Mouse (Mus musculus) left cerebral cortex, adult 8-10 months (tissue): ENCODE results near the gene Gm8947. TPM values are rescaled to one million over a fixed set of nuclear protein-coding genes. Genes with fewer than 3 reads are reported as not detected.

Experiments
- DNase-seq, 2 experiments: peaks; one replicate each; pipeline ENCODE4 v3.0.0; 2022; ENCODE audit warnings: low spot score in 2 of 2
- total RNA-seq, 4 experiments: library from RNA; stranded (reverse); gene quantifications; 2 replicates each; pipeline ENCODE4 v1.2.4; 2022

Gm8947 gene
- total RNA-seq, 4 experiments from 2014 or later: not detected

DNA sequence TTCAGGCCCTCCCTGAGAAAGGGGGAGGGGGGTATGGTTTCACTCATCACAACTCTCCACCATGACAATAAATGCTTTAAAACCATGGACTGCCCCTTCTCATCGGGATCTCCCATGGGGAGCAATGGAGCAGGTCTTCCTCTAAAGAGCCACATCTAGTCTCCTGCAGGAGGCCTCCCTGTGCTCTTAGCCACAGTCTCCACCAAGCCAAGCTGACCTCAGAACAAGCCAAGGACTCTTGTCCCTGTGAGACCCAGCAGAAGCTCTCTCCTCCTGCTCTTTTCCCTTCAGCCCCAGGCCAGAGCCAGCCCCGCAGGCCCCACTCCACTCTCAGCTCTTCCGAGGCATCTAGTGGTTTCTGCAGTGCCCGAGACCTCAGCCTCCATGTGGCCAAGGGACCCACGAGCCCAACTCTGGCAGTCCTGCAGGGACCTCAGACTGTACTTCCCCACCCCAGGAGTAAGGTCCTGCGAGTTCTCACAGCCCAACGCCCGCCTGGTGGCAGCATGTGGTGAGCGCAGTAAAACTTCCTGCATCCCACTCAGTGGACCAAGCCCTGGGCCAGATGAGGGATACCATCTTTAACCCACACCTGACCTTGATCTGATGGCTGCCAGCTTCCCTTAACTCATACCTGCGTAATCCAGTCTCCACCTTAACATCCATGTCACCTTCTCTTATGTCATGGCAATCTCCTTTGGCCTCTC lies 30.5 kb downstream of the Gm8947 start:
- no peak for DNase-seq

DNA sequence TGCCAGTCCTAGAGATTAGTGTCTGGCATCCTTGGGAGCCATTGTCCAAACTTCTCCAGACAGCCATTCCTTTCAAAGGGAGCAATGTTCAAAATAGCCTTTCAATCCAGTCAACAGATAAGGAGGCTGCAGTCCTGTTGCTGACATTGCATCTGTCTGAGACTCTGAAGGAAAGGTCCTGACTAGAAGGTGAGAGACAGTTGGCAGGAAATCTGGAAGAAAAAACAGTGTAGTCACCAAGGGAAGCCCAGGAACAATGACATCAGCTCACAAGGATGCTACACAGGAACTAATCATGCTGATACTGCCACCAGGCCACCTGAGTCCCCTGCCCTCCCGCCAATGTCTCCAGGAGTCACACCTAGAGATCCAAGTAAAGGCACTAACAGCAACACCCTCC lies 31.2 kb downstream of the Gm8947 start:
- no peak for DNase-seq

DNA sequence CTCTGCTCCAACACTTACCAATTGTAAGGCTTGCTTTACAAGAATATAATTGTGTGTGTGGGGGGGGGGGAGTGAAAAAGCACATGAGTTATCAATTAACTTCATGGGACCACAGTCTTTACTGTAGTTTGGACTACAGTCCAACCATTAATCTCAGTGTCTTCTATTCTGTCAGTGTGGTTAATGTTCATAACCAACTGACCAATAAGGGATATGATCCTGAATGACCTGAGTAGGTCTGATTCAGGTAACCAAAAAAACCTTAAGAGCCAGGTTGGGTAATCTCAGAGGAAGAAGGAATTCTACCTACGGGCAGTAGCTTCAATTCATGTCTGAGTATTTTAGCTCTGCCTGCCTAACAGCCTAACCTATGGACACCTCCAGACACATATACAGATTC lies 32.4 kb downstream of the Gm8947 start:
- DNase-seq: no peak

DNA sequence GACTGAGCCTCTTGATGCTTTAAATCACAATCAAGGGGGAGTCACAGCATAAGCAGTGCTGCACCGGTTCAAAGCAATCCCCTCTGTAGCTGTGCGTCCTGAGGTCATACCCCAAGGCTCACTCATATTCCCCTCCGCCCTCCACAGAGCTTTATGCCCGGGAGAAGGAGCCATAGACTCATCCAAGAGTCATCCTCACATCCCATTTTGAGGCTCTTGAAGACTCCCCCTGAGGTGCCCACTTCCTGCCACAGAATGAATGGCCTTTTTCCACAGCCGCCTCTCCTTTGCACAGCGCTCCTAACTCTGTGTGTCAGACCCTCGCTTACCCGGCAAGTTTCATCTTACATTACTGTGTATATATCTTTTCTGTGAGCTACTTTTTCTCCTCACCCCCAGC lies 35.3 kb downstream of the Gm8947 start:
- DNase-seq: no peak

DNA sequence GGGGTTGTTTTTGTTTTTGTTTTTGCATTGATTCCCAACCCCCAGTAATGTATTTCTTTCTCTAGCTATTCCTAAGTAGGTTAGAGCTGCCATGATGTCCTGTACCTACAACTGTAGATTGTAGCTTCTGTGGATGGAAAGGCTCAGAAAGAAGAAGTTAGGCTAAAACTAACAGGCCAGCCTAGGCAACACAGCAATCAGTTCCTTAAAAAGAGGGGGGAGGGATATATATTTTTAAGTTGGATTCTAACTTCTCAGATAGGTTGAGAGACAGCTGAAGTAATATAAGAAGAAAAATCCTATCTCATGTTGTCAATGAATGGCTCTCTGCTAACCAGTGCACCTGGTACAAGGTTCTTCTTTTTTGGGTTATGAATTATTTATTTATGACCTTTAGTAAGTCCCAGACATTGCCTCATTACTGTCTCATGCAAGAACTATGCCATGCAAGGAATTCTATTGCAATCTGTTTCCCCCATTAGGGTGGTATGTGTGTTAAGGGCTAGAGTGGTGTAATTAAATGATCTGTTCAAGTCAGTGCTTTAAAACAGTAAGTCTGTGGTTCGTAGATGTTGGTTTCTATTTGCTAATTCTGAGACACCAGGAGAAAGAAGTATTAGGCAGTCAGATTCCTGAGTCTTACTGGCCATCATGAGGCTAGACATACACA lies 36.3 kb downstream of the Gm8947 start:
- no peak for DNase-seq

DNA sequence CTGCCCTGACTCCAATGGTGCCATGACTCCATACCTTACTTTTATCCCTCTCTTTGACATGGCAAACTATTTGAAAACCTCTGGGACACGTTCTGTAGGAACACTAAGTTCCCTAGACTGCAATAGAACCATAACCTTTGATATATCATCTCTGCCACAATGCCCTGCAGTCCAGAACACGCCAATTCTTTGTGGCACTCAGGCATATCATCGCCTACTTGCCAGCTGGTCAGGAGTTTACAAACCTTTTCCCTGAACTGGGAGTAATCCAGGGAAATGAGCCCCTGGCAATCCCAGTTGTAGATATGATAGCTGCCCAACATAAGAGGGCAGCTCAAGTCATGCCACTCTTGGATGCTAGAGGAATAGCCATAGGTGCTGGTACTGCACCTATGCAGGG lies 40.2 kb downstream of the Gm8947 start:
- DNase-seq: no peak

DNA sequence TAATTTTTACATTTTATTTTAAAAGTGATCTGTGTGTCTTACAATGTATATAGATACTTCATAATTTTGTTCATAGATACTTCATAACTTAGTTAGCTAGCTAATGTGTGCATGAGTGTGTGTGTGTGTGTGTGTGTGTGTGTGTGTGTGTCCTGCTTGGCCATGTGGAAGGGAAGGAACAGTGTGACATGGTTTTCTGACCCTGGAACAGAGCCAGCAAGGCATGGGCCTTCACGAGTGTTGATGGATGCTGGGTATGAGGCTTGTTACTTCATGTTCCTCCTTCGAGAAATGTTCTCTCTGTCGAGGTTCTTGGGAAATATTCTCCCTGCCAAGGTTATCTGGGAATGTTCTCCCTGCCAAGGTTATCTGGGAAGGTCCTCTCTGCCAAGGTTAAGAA lies 41.6 kb downstream of the Gm8947 start:
- DNase-seq: no peak

DNA sequence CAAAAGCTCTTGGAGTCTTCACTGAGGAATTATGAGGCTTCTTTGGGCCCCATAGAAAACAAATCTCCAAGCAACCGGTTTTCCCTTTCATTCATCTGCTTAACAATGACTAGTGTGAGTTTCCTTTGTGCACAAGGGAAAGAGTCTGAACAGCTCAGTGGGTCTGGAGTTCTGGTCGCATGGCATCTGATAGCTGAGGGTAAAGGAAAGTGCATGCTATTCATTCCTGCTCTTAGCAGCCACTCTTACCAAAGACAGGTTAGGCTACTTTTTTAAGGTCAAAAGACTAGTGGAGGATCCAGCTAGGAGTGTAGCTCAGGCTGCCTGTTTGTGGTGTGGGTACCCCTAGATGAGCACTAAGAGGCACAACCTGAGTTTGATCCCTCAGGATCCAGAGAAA lies 43.4 kb downstream of the Gm8947 start:
- no peak for DNase-seq

DNA sequence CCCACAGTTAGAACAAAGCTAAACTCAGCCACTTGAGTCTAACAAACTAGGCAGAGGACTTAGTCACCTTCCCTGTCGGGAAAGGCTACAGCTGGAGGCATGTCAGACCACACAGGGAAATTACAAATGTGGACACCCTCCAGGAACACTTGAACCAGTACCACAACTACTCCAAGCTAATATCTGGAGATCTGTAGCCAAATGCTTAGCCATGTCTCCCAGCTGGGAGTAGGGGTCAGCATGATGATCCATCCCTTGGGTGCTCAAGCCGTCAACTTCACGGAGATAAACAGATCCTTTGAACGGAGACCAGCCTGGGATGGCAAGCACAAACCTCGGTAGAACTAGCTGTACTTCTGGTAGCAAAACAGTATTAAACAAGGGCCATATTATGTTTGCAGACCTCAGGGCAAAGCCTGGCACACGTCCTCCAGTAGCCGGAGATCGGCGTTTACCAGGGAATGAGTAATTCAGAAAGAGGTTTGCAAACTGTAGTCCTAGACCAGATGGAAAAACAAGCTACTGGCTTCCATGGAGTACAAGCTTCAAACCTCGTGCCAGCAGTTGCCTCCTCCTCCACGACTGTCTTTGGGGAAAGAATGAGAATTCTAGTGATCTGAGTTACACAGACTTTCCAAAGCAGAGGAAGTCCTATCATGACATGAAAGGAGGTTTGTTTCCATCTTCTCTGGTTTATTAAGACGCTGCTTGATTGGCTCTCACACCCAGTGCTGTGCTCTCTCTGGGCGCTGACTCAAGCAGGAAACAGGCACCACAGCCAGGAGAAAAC lies 44.2 kb downstream of the Gm8947 start:
- DNase-seq: peak in 1 of 2 experiments; percentile 13

DNA sequence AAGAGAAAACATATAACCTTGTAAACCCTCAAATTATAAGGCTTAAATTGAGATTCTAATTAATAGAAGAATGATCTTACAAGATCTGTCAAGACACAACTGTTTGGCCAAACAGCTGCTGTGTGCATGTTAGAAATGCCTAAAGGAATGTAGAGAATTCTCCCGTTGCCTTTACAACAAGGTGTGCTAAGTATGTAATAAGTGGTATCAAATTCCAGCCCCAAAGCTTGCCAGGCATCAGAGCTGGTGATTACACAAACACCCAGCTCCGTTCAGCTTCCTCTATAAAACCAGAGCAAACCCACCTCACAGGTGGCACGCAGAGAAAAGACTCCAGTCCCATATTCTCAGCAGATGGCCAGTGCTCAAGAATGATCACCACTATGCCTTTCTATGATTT lies 45.6 kb downstream of the Gm8947 start:
- DNase-seq: no peak

DNA sequence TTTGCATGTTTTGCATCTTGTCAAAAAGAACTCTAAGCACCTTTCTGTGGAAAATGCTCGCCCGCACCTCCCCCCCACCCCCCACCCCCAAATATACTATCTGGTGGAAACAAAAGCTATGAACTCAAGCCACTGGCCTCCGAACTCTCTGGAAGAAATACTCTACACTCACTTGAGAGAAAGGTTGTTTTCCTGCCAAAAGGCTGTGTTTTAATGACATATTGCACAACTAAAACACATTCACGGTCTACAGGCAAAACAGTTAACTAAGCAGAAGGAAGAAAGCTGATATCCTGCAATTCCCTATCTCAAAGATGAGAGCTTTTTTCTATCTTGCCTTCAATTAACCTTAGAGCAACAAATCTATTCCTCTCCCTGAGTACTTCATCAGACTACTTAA lies 51.2 kb downstream of the Gm8947 start:
- DNase-seq: no peak

Other genes with a start within 250 kb of the Gm8947 start
- gene Hmcn1, start 198.9 kb upstream of the Gm8947 start, total RNA-seq: 1 to 10 TPM; 1.4 to 2.6 (median 2.2) TPM
- gene Gm47985, start 9.8 kb upstream of the Gm8947 start, total RNA-seq: not detected
- not detected for gene Gm47995, start 6.1 kb downstream of the Gm8947 start, total RNA-seq
- gene 3110040M04Rik, start 11.7 kb downstream of the Gm8947 start, total RNA-seq: not detected
- not detected for gene Gm47996, start 17.8 kb downstream of the Gm8947 start, total RNA-seq
- gene Ivns1abp, start 152.1 kb downstream of the Gm8947 start, total RNA-seq: 100 to 1,000 TPM; 130 to 147 (median 140) TPM
- gene Swt1, start 236.1 kb downstream of the Gm8947 start, total RNA-seq: 10 to 100 TPM; 12.2 to 17.1 (median 13.4) TPM
- gene Trmt1l, start 236.2 kb downstream of the Gm8947 start, total RNA-seq: 10 to 100 TPM; 27.5 to 29.1 (median 28.5) TPM